Mouse (Mus musculus) embryonic facial prominence, embryonic 11.5 days (tissue): ENCODE measurements at regions not wholly inside any gene's neighbourhood (a gene's known extent, or its start where the extent isn't known, plus 50 kb on each side); places are given as distances from the start of the nearest gene placed in this dataset.

Experiments
- ATAC-seq: fragments of 200-750 bp; cut with Nextera tagmentation; replicated peaks from 2 replicates; pipeline ENCODE4 v1.8.0; 2017; ENCODE audit warnings: low read depth; ENCODE audit not compliant: insufficient number of reproducible peaks, low FRiP score, low TSS enrichment
- DNase-seq: peaks from one replicate; pipeline ENCODE4 v3.0.0-alpha.2; 2015; ENCODE audit warnings: low spot score
- H3K27ac ChIP-seq: fragments of 300-500 bp; sonication (generic); replicated peaks from 2 replicates; pipeline ENCODE4 v1.5.1; 2014; ENCODE audit warnings: mild to moderate bottlenecking, low read depth, low read length, control low read depth
- H3K27me3 ChIP-seq: fragments of 300-500 bp; sonication (generic); 2 replicates; pipeline ENCODE4 v1.6.1; 2014; ENCODE audit warnings: mild to moderate bottlenecking, low read length, moderate library complexity, mixed read lengths; ENCODE audit not compliant: control insufficient read depth, insufficient read depth
- H3K36me3 ChIP-seq: fragments of 300-500 bp; sonication (generic); replicated peaks from 2 replicates; pipeline ENCODE4 v1.6.1; 2014; ENCODE audit warnings: low read depth, mild to moderate bottlenecking, low read length, moderate library complexity, mixed read lengths; ENCODE audit not compliant: control insufficient read depth, insufficient read depth
- H3K4me1 ChIP-seq: fragments of 300-500 bp; sonication (generic); 2 replicates; pipeline ENCODE4 v1.6.1; 2014; ENCODE audit warnings: low read length, mixed read lengths; ENCODE audit not compliant: control insufficient read depth, insufficient read depth
- H3K4me2 ChIP-seq: fragments of 300-500 bp; sonication (generic); 2 replicates; pipeline ENCODE4 v1.6.1; 2014; ENCODE audit warnings: low read depth, mild to moderate bottlenecking, control low read depth, low read length, moderate library complexity
- H3K4me3 ChIP-seq: fragments of 300-500 bp; sonication (generic); 2 replicates; pipeline ENCODE4 v1.5.1; 2014; ENCODE audit warnings: low read depth, low read length, control low read depth
- H3K9ac ChIP-seq: fragments of 300-500 bp; sonication (generic); replicated peaks from 2 replicates; pipeline ENCODE4 v1.6.1; 2014; ENCODE audit warnings: mild to moderate bottlenecking, control low read depth, low read length
- H3K9me3 ChIP-seq: fragments of 300-500 bp; sonication (generic); replicated peaks from 2 replicates; pipeline ENCODE4 v1.6.1; 2016; ENCODE audit warnings: mild to moderate bottlenecking, low read length, inconsistent platforms, mixed read lengths; ENCODE audit not compliant: control insufficient read depth
- WGBS: fragments of 180-500 bp; shearing (Covaris S2); extraction: QIAGEN DNeasy Blood & Tissue Kit; methylation state at CpG from one replicate; pipeline ENCODE4 v1.1.7; 2014; 5-methylcytosine and 5-hydroxymethylcytosine counted together

- no peak overlapping the region for H3K4me3 ChIP-seq
- H3K9me3 ChIP-seq = no peaks in the 10 kb centered on the region
- ATAC-seq = no peak
- no peaks in the 10 kb centered on the region for H3K27me3 ChIP-seq
- 83% methylated on average over 4 of the region's 4 CpGs for WGBS
- H3K9ac ChIP-seq = no peak overlapping the region
- no peaks in the 10 kb centered on the region for H3K36me3 ChIP-seq
- DNase-seq = no peak
- no peak overlapping the region for H3K27ac ChIP-seq
- H3K4me1 ChIP-seq = no peaks in the 10 kb centered on the region
- H3K4me2 ChIP-seq = no peak overlapping the region
Observed at GRCm38 (mm10) chr14:106491389-106491788, 385.4 kb downstream of the Trim52 start.

- no peak overlapping the region for H3K4me3 ChIP-seq
- H3K4me2 ChIP-seq = no peak overlapping the region
- H3K27ac ChIP-seq = no peak overlapping the region
- no peaks in the 10 kb centered on the region for H3K9me3 ChIP-seq
- no peaks in the 10 kb centered on the region for H3K4me1 ChIP-seq
- no peak overlapping the region for H3K9ac ChIP-seq
- 46% methylated on average over 19 of the region's 19 CpGs for WGBS
- H3K36me3 ChIP-seq = no peaks in the 10 kb centered on the region
- DNase-seq (peak; percentile 86), ATAC-seq (no peak)
- no peaks in the 10 kb centered on the region for H3K27me3 ChIP-seq
Observed at GRCm38 (mm10) chr14:106500344-106501135, 394.5 kb downstream of the Trim52 start.

- Histone ChIP-seq H3K27ac (no peak overlapping the region), H3K9ac (no peak overlapping the region), H3K27me3 (no peaks in the 10 kb centered on the region), H3K4me2 (no peak overlapping the region), H3K36me3 (no peaks in the 10 kb centered on the region), H3K4me3 (no peak overlapping the region), H3K9me3 (no peaks in the 10 kb centered on the region), H3K4me1 (no peaks in the 10 kb centered on the region)
- WGBS = 72% methylated on average over 4 of the region's 4 CpGs
- no peak for ATAC-seq
- no peak for DNase-seq
Observed at GRCm38 (mm10) chr14:106506921-106507320, 400.9 kb downstream of the Trim52 start.

GRCm38 (mm10) chr14:106518552-106519358 is 412.8 kb downstream of the Trim52 start:
- H3K27ac ChIP-seq = no peak overlapping the region
- H3K9me3 ChIP-seq = no peaks in the 10 kb centered on the region
- WGBS = 77% methylated on average over 12 of the region's 12 CpGs
- H3K4me3 ChIP-seq = no peak overlapping the region
- no peak overlapping the region for H3K4me2 ChIP-seq
- no peak overlapping the region for H3K9ac ChIP-seq
- DNase-seq (no peak), ATAC-seq (no peak)
- H3K36me3 ChIP-seq = no peaks in the 10 kb centered on the region
- H3K27me3 ChIP-seq = no peaks in the 10 kb centered on the region
- H3K4me1 ChIP-seq = no peaks in the 10 kb centered on the region

- WGBS = 61% methylated on average over 8 of the region's 8 CpGs
- Histone ChIP-seq H3K9me3 (no peaks in the 10 kb centered on the region), H3K4me1 (no peaks in the 10 kb centered on the region), H3K27ac (no peak overlapping the region), H3K4me3 (no peak overlapping the region), H3K9ac (no peak overlapping the region), H3K27me3 (no peaks in the 10 kb centered on the region), H3K4me2 (no peak overlapping the region), H3K36me3 (no peaks in the 10 kb centered on the region)
- no peak for ATAC-seq
- DNase-seq = no peak
Observed at GRCm38 (mm10) chr14:106520808-106521207, 414.8 kb downstream of the Trim52 start.

- H3K4me1 ChIP-seq = no peaks in the 10 kb centered on the region
- 24% methylated on average over 1 of the region's 1 CpGs for WGBS
- DNase-seq (no peak), ATAC-seq (no peak)
- H3K36me3 ChIP-seq = no peaks in the 10 kb centered on the region
- no peak overlapping the region for H3K27ac ChIP-seq
- H3K4me3 ChIP-seq = no peak overlapping the region
- H3K27me3 ChIP-seq = no peaks in the 10 kb centered on the region
- no peak overlapping the region for H3K4me2 ChIP-seq
- H3K9ac ChIP-seq = no peak overlapping the region
- no peaks in the 10 kb centered on the region for H3K9me3 ChIP-seq
Observed at GRCm38 (mm10) chr14:106550150-106550549, 444.2 kb downstream of the Trim52 start.

GRCm38 (mm10) chr14:106579281-106579680 is 473.3 kb downstream of the Trim52 start:
- 76% methylated on average over 2 of the region's 2 CpGs for WGBS
- Histone ChIP-seq H3K27ac (no peak overlapping the region), H3K4me3 (no peak overlapping the region), H3K27me3 (no peaks in the 10 kb centered on the region), H3K36me3 (no peaks in the 10 kb centered on the region), H3K4me2 (no peak overlapping the region), H3K9ac (no peak overlapping the region), H3K9me3 (no peaks in the 10 kb centered on the region), H3K4me1 (no peaks in the 10 kb centered on the region)
- DNase-seq = no peak
- ATAC-seq = no peak

- H3K4me1 ChIP-seq = no peaks in the 10 kb centered on the region
- H3K27ac ChIP-seq = no peak overlapping the region
- H3K36me3 ChIP-seq = no peaks in the 10 kb centered on the region
- no peak for ATAC-seq
- no peak overlapping the region for H3K4me2 ChIP-seq
- no peaks in the 10 kb centered on the region for H3K9me3 ChIP-seq
- H3K9ac ChIP-seq = no peak overlapping the region
- DNase-seq = no peak
- H3K4me3 ChIP-seq = no peak overlapping the region
- 89% methylated on average over 6 of the region's 6 CpGs for WGBS
- H3K27me3 ChIP-seq = no peaks in the 10 kb centered on the region
Observed at GRCm38 (mm10) chr14:106581886-106582285, 475.9 kb downstream of the Trim52 start.
